Mouse (Mus musculus): ENCODE results near the gene Syde1. TPM values are rescaled to one million over a fixed set of nuclear protein-coding genes. Genes with fewer than 3 reads are reported as not detected.
"Not testable (repeated sequence)": the region's sequence is repeated elsewhere in the genome, so short reads cannot be mapped to it uniquely, and the experiment has no call there.

Gene Syde1
- polyA plus RNA-seq (2012; rRNA removed) = 23.6 and 28.8 TPM in 2 replicates

DNA sequence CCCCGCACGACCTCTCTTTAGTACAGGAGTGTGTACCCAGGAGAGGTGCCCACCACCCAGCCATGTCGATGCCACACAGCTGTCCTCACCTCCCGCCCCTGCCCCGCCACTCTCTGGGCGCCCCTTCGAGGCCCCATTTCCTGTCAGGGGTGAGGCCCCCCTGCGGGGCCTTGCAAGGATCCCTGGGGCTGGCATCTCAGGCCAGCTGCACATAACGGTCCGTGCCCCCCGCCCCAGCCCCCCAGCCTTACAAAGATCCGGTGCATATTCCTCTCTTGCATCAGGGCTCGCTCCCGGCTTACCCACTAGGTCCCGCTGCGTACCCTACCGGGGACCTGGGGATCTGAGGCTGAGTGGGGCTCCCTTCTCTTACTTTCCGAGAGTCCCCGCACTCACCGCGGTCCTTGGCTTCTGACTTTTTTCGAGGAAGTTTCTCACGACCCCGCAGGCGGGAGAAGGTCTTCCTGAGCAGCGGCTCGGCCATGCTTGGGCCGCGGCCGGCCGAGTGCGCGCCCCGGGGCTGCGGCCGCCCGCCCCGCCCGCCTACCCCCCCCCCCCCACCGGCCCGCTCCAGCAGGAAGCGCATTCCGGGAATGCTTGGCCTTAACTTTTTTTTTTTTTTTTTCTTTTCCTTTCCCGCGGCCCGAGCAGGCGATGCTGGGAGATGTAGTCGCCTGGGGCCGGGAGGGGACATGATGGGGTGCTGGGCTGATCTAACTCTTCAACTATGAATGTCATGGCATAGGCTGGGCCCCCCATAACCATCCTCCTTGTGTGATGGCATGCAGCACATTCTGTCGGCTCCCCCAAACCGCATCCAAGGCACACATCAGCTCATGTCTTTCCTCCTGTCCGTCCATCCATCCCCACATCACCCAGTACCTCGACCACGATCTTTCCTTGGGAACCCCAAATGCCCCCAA is at the start of gene Syde1:
Syde1 (minus strand) TSS at position 559 of the 923 bp plus-strand sequence.
- peak within 1 kb of the TSS; percentile 90 for H3K27ac ChIP-seq (ENCODE audit: insufficient read depth, low read depth, low read length)
- H3K36me3 ChIP-seq (ENCODE audit: control insufficient read depth, insufficient read depth, low read length) = no peaks in the 10 kb centered on the region; the same call in 1 of the 2 replicates
- WGBS = 3% methylated on average over 47 of the region's 54 CpGs
- TF ChIP-seq CTCF (conservative IDR thresholded peaks at IDR 0.05; ENCODE audit: insufficient read depth, insufficient read length, low read depth, low read length) (no peak), POLR2A (IDR thresholded peaks at IDR 0.05; ENCODE audit: low read depth, low read length) (no peak)
- no peaks in the 10 kb centered on the region for H3K27me3 ChIP-seq (replicated peaks; ENCODE audit: control insufficient read depth, insufficient read depth, low read length)
- peaks cover 8% of the 10 kb centered on the region; the same call in 1 of the 2 replicates for H3K4me1 ChIP-seq (ENCODE audit: control insufficient read depth, insufficient read depth, low read length)
- peak; percentile 77 for DNase-seq
- H3K4me3 ChIP-seq (ENCODE audit: insufficient read depth, low read depth, low read length) = peak within 1 kb of the TSS; percentile 94

DNA sequence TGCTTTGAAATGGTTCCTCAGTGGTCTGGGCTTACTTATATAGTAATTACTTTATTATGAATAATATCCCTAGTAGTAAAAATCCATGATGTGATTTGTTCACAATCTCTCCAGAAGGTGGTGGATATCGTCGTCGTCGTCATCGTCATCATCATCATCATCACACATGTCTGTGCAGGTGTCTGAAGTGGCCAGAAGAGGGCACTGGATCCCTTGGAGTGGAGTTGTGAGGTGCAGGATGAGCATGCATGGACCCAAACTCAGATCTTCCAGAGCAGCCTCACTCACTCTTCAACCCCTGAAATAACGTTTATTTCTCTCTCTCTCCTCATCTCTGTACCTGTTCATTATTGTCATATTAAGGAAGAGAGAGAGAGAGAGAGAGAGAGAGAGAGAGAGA is 40.5 kb upstream of the Syde1 start:
- H3K27ac ChIP-seq (ENCODE audit: insufficient read depth, low read depth, low read length) = no peak overlapping the region
- TF ChIP-seq POLR2A (IDR thresholded peaks at IDR 0.05; ENCODE audit: low read depth, low read length) (no peak), CTCF (conservative IDR thresholded peaks at IDR 0.05; ENCODE audit: insufficient read depth, insufficient read length, low read depth, low read length) (peak; percentile 78)
- no peak overlapping the region for H3K4me3 ChIP-seq (ENCODE audit: insufficient read depth, low read depth, low read length)
- H3K4me1 ChIP-seq (ENCODE audit: control insufficient read depth, insufficient read depth, low read length) = no peaks in the 10 kb centered on the region
- peak; percentile 38 for DNase-seq
- no peaks in the 10 kb centered on the region for H3K36me3 ChIP-seq (ENCODE audit: control insufficient read depth, insufficient read depth, low read length)
- WGBS = 9% methylated on average over 6 of the region's 6 CpGs
- no peaks in the 10 kb centered on the region for H3K27me3 ChIP-seq (replicated peaks; ENCODE audit: control insufficient read depth, insufficient read depth, low read length)

GRCm38 (mm10) chr10:78630194-78630593 is 38.4 kb upstream of the Syde1 start:
- no peak for DNase-seq
- Histone ChIP-seq H3K27ac (ENCODE audit: insufficient read depth, low read depth, low read length) (no peak overlapping the region), H3K4me3 (ENCODE audit: insufficient read depth, low read depth, low read length) (no peak overlapping the region), H3K4me1 (ENCODE audit: control insufficient read depth, insufficient read depth, low read length) (no peaks in the 10 kb centered on the region), H3K27me3 (replicated peaks; ENCODE audit: control insufficient read depth, insufficient read depth, low read length) (no peaks in the 10 kb centered on the region), H3K36me3 (ENCODE audit: control insufficient read depth, insufficient read depth, low read length) (no peaks in the 10 kb centered on the region)
- no peak for TF ChIP-seq POLR2A (IDR thresholded peaks at IDR 0.05; ENCODE audit: low read depth, low read length)
- TF ChIP-seq CTCF (conservative IDR thresholded peaks at IDR 0.05; ENCODE audit: insufficient read depth, insufficient read length, low read depth, low read length) = no peak
- 74% methylated on average over 4 of the region's 4 CpGs for WGBS

DNA sequence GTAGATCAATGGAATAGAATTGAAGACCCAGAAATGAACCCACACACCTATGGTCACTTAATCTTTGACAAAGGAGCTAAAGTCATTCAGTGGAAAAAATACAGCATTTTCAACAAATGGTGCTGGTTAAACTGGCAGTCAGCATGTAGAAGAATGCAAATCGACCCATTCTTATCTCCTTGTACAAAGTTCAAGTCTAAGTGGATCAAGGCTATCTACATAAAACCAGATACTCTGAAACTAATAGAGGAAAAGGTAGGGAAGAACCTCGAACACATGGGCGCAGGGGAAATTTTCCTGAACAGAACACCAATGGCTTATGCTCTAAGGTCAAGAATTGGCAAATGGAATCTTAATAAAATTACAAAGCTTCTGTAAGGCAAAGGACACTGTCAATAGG is 31.4 kb upstream of the Syde1 start:
- WGBS = 74% methylated on average over 3 of the region's 3 CpGs
- H3K27ac ChIP-seq (ENCODE audit: insufficient read depth, low read depth, low read length); H3K27me3 ChIP-seq (replicated peaks; ENCODE audit: control insufficient read depth, insufficient read depth, low read length); H3K36me3 ChIP-seq (ENCODE audit: control insufficient read depth, insufficient read depth, low read length); H3K4me3 ChIP-seq (ENCODE audit: insufficient read depth, low read depth, low read length); H3K4me1 ChIP-seq (ENCODE audit: control insufficient read depth, insufficient read depth, low read length); DNase-seq: not testable (repeated sequence)

DNA sequence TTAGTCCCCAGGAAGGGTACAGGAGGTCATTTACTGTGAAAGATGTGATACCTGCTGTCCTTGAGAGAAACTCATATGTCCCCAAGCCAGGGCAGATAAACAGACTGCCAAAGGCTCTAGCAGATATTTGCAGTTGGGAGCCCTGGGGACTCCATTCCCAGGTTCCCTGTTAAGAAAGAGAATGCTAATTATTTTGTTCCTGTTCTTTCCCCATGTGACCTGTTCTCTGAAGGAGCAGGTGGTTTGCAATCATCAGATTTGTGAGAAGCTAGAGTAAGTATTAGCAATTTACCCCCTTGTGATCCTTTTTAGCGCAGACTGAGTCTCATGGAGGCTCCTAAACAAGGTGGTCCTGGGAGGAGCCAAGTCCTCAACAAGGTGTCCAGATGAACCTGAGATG is 26.2 kb upstream of the Syde1 start, which contains the start of gene Olfr1357:
Olfr1357 (minus strand) TSS at position 101 of the 400 bp plus-strand sequence.
- Histone ChIP-seq H3K36me3 (ENCODE audit: control insufficient read depth, insufficient read depth, low read length) (no peaks in the 10 kb centered on the region), H3K27me3 (replicated peaks; ENCODE audit: control insufficient read depth, insufficient read depth, low read length) (no peaks in the 10 kb centered on the region), H3K27ac (ENCODE audit: insufficient read depth, low read depth, low read length) (no peak within 1 kb of the TSS), H3K4me1 (ENCODE audit: control insufficient read depth, insufficient read depth, low read length) (no peaks in the 10 kb centered on the region), H3K4me3 (ENCODE audit: insufficient read depth, low read depth, low read length) (no peak within 1 kb of the TSS)
- no peak for DNase-seq
- TF ChIP-seq CTCF (conservative IDR thresholded peaks at IDR 0.05; ENCODE audit: insufficient read depth, insufficient read length, low read depth, low read length) = no peak
- TF ChIP-seq POLR2A (IDR thresholded peaks at IDR 0.05; ENCODE audit: low read depth, low read length) = no peak
- WGBS = 95% methylated on average over 1 of the region's 1 CpGs

DNA sequence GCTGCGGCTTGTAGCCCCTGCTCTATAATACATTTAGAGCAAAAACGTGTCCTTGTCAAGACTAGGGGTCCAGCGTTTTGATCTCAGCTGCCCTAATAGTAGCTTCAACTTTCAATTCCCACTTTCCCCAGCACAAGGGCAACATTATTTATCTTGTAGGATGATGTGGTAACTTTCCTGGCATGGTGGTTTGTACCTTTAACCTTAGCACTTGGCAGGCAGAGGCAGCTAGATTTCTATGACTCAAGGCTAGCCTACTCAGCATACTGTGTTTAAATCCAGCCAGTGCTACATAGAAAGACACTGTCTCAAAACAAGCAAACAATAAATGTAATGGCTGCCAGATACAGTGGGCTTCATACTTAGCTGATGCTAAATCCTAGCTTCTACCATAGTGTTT is 15.8 kb upstream of the Syde1 start:
- WGBS = 80% methylated on average over 3 of the region's 3 CpGs
- DNase-seq = no peak
- no peaks in the 10 kb centered on the region for H3K4me1 ChIP-seq (ENCODE audit: control insufficient read depth, insufficient read depth, low read length)
- H3K27ac ChIP-seq (ENCODE audit: insufficient read depth, low read depth, low read length) = no peak overlapping the region
- no peak overlapping the region for H3K4me3 ChIP-seq (ENCODE audit: insufficient read depth, low read depth, low read length)
- no peaks in the 10 kb centered on the region for H3K27me3 ChIP-seq (replicated peaks; ENCODE audit: control insufficient read depth, insufficient read depth, low read length)
- H3K36me3 ChIP-seq (ENCODE audit: control insufficient read depth, insufficient read depth, low read length) = no peaks in the 10 kb centered on the region
- TF ChIP-seq POLR2A (IDR thresholded peaks at IDR 0.05; ENCODE audit: low read depth, low read length) = no peak
- TF ChIP-seq CTCF (conservative IDR thresholded peaks at IDR 0.05; ENCODE audit: insufficient read depth, insufficient read length, low read depth, low read length) = no peak

DNA sequence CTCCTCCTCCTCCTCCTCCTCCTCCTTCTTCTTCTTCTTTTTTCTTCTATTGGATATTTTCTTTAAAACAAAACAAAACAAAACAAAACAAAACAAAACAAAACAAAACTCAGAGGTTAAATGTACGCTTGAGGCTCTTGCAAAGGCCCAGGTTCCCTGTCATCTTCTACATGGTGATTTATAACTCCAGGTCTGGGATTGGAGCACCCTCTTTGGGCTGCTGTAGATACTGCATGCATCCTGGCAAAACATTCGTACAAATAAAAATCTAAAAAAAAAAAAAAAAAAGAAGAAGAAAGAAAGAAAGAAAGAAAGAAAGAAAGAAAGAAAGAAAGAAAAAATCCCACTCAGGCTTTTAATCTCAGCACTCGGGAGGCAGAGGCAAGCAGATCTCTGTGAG is 13.3 kb upstream of the Syde1 start:
- Histone ChIP-seq H3K27ac (ENCODE audit: insufficient read depth, low read depth, low read length) (no peak overlapping the region), H3K4me3 (ENCODE audit: insufficient read depth, low read depth, low read length) (no peak overlapping the region), H3K4me1 (ENCODE audit: control insufficient read depth, insufficient read depth, low read length) (no peaks in the 10 kb centered on the region), H3K36me3 (ENCODE audit: control insufficient read depth, insufficient read depth, low read length) (no peaks in the 10 kb centered on the region), H3K27me3 (replicated peaks; ENCODE audit: control insufficient read depth, insufficient read depth, low read length) (no peaks in the 10 kb centered on the region)
- TF ChIP-seq POLR2A (IDR thresholded peaks at IDR 0.05; ENCODE audit: low read depth, low read length) (no peak), CTCF (conservative IDR thresholded peaks at IDR 0.05; ENCODE audit: insufficient read depth, insufficient read length, low read depth, low read length) (peak; percentile 54)
- DNase-seq = peak; percentile 67
- 26% methylated on average over 3 of the region's 3 CpGs for WGBS
